Mouse (Mus musculus) limb, embryonic 14.5 days (tissue): ENCODE measurements around the gene Lgi1. TPM values are rescaled to one million over a fixed set of nuclear protein-coding genes. Genes with fewer than 3 reads are reported as not detected.

Experiments
- ATAC-seq: fragments of 200-750 bp; cut with Nextera tagmentation; 2 replicates; pipeline ENCODE4 v1.8.0; 2017; ENCODE audit warnings: low read depth, moderate number of reproducible peaks, moderate TSS enrichment; ENCODE audit not compliant: low FRiP score
- DNase-seq: peaks from one replicate; pipeline ENCODE4 v3.0.0-alpha.2; 2015; ENCODE audit warnings: low spot score
- H3K27ac ChIP-seq: fragments of 300-500 bp; sonication (generic); replicated peaks from 2 replicates; pipeline ENCODE4 v1.5.1; 2014; ENCODE audit warnings: low read depth, mild to moderate bottlenecking, low read length, moderate library complexity, mixed read lengths
- H3K27me3 ChIP-seq: fragments of 300-500 bp; sonication (generic); 2 replicates; pipeline ENCODE4 v1.6.1; 2014; ENCODE audit warnings: low read length, mixed read lengths; ENCODE audit not compliant: control insufficient read depth, insufficient read depth
- H3K36me3 ChIP-seq: fragments of 300-500 bp; sonication (generic); 2 replicates; pipeline ENCODE4 v1.6.1; 2014; ENCODE audit warnings: mild to moderate bottlenecking, low read length, moderate library complexity, mixed read lengths; ENCODE audit not compliant: control insufficient read depth, insufficient read depth
- H3K4me1 ChIP-seq: fragments of 300-500 bp; sonication (generic); 2 replicates; pipeline ENCODE4 v1.6.1; 2014; ENCODE audit warnings: antibody characterized with exemption, low read length, mixed read lengths; ENCODE audit not compliant: control insufficient read depth, insufficient read depth
- H3K4me2 ChIP-seq: fragments of 300-500 bp; sonication (generic); replicated peaks from 2 replicates; pipeline ENCODE4 v1.6.1; 2014; ENCODE audit warnings: low read depth, mild to moderate bottlenecking, low read length, moderate library complexity; ENCODE audit not compliant: severe bottlenecking
- H3K4me3 ChIP-seq: fragments of 300-500 bp; sonication (generic); replicated peaks from 2 replicates; pipeline ENCODE4 v1.5.1; 2014; ENCODE audit warnings: low read length
- H3K9ac ChIP-seq: fragments of 300-500 bp; sonication (generic); 2 replicates; pipeline ENCODE4 v1.6.1; 2014; ENCODE audit warnings: mild to moderate bottlenecking, low read depth, low read length, moderate library complexity; ENCODE audit not compliant: severe bottlenecking
- H3K9me3 ChIP-seq: fragments of 300-500 bp; sonication (generic); 2 replicates; pipeline ENCODE4 v1.6.1; 2016; ENCODE audit warnings: low read length; ENCODE audit not compliant: control insufficient read depth
- POLR2A ChIP-seq: fragments of 200-500 bp; IDR thresholded peaks from 2 replicates; pipeline ENCODE4 v1.8.0; 2012; ENCODE audit warnings: inconsistent platforms, mild to moderate bottlenecking, moderate library complexity, borderline replicate concordance; ENCODE audit not compliant: insufficient read depth, insufficient read length; ENCODE audit errors: extremely low read depth
- WGBS: fragments of 180-500 bp; shearing (Covaris S2); extraction: QIAGEN DNeasy Blood & Tissue Kit; methylation state at CpG from one replicate; pipeline ENCODE4 v1.1.7; 2014; 5-methylcytosine and 5-hydroxymethylcytosine counted together
- polyA plus RNA-seq, 2 experiments: library from polyadenylated mRNA; depleted of rRNA in 1 of 2; stranded (reverse) in 1 of 2; unstranded in 1 of 2; fragments of >200 nt; fragmentation: Nextera tagmentation in 1 of 2; extraction: Ambion mirVana in 1 of 2; gene quantifications; 2 replicates each; pipeline versions ENCODE4 v1.2.1 to v1.2.3; 2012 to 2014

Lgi1 gene
- polyA plus RNA-seq, 2 experiments, result 2.3 to 3.3 TPM

DNA sequence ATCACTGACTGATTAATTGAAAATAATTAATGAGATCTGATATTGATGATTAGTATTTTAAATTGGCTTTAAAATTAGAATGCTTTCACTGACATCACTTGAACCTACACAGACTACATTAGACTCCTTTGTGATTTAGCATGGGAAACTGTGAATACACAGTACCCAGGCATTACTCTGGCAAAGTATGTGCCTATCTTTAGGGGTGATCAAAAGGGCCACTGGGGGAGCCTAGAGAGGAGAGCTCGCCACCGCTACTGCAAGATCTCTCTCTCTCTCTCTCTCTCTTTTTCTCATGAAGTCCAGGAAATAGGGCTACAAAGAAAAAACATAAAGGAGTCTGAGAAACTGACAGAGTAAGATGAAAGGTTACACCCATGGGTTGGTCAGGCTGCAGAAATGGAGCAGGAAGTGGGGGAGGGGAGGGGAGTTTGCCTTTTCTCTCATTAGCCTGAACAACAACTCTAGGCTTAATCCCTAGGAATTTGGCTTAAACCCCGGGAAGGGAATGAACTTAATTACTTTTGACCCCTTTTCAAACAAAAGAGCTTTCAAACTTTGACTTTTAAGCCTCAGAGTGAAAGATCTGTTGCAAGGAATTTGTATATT lies 33.8 kb downstream of the Lgi1 start:
- DNase-seq, result no peak
- H3K4me2 ChIP-seq, result no peak overlapping the region
- H3K9me3 ChIP-seq, result no peaks in the 10 kb centered on the region
- no peaks in the 10 kb centered on the region for H3K36me3 ChIP-seq
- no peaks in the 10 kb centered on the region for H3K27me3 ChIP-seq
- no peak for TF ChIP-seq POLR2A
- no peak overlapping the region for H3K4me3 ChIP-seq
- ATAC-seq, result no peak
- H3K9ac ChIP-seq, result no peak overlapping the region
- H3K27ac ChIP-seq, result no peak overlapping the region
- peaks cover 3% of the 10 kb centered on the region; the same call in 1 of the 2 replicates for H3K4me1 ChIP-seq
- 14% methylated on average over 3 of the region's 3 CpGs for WGBS

DNA sequence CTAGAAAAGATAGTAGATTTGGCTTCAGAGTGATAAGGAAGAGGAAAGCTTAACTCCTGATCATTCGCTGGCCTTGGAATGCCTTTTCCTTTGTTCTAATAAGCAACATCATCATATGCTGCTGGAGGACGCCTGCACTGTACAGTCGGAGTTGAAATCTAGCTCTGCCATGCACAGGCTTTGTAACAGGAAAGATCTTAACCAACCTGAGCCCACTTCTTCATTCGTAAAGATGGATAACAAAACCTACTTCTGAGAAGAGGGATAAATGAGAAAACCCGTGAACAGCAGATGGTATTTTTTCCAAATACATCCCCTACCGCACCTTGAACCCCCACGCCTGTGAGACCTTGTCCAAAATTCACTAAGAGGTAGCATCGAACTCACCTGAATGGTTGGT lies 43.8 kb downstream of the Lgi1 start:
- Histone ChIP-seq H3K4me2 (no peak overlapping the region), H3K4me3 (no peak overlapping the region), H3K4me1 (no peaks in the 10 kb centered on the region), H3K9me3 (no peaks in the 10 kb centered on the region), H3K27me3 (no peaks in the 10 kb centered on the region), H3K27ac (no peak overlapping the region), H3K36me3 (no peaks in the 10 kb centered on the region), H3K9ac (no peak overlapping the region)
- 91% methylated on average over 8 of the region's 8 CpGs for WGBS
- DNase-seq (no peak), ATAC-seq (no peak)
- TF ChIP-seq POLR2A, result no peak

DNA sequence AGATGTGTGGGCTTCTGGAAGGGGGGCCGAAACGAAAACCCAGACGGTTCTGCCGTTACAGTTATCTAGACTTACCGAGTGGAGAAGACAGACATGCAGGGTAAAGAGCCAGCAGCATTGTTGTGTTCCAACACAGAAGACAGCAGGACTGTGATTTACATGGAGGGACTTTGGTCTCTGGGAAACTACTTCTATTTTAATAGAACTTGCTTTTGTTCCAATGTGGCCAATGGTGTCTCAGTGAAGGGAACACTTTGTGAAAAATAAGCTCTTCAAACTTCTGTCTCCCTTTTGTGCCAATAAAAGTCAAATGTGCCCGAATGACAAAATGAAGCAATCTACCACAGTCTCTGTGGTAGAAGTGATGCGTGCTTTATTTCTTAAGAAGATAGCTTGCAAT lies 50.8 kb downstream of the Lgi1 start:
- H3K27ac ChIP-seq, result no peak overlapping the region
- DNase-seq (no peak), ATAC-seq (no peak)
- H3K9ac ChIP-seq, result no peak overlapping the region
- no peak for TF ChIP-seq POLR2A
- H3K4me2 ChIP-seq, result no peak overlapping the region
- WGBS, result 82% methylated on average over 7 of the region's 7 CpGs
- no peak overlapping the region for H3K4me3 ChIP-seq
- no peaks in the 10 kb centered on the region for H3K9me3 ChIP-seq
- H3K36me3 ChIP-seq, result no peaks in the 10 kb centered on the region
- no peaks in the 10 kb centered on the region for H3K4me1 ChIP-seq
- H3K27me3 ChIP-seq, result no peaks in the 10 kb centered on the region

DNA sequence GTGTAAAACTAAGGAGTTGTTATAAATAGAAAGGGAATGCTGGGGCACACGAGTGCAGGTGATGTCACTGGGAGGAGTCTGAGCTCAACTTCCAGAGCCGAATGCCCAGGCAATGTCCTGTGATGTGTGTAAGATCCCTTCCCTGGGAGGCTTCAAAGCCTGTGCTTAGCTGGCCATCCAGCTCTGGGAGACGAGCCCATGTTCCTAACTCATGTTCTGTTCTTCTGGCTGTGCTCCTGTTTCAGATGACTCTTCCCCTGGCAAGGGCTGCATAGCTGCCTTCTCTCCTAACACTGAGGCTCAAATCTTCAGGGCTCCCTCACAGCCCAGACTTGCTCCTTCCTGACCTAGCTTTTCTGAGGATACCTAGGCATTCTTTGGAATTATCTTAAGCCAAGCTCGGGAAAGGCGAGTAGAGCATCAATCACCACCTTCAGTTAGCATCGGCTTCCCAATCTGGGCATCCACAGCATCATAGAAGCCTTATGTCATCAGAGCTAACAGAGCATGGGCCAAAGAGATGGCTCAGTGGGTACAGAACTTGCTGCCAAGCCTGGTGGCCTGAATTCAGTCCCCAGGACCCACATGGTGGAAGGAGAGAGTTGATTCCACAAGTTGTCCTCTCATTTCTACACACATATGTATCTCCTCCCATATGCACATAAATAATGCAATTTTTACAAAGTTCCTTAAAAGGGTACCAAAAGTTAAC lies 52.4 kb downstream of the Lgi1 start:
- H3K27me3 ChIP-seq, result no peaks in the 10 kb centered on the region
- 84% methylated on average over 6 of the region's 6 CpGs for WGBS
- no peak overlapping the region for H3K4me3 ChIP-seq
- H3K36me3 ChIP-seq, result no peaks in the 10 kb centered on the region
- H3K4me2 ChIP-seq, result no peak overlapping the region
- no peak overlapping the region for H3K9ac ChIP-seq
- H3K4me1 ChIP-seq, result no peaks in the 10 kb centered on the region
- TF ChIP-seq POLR2A, result no peak
- no peaks in the 10 kb centered on the region for H3K9me3 ChIP-seq
- ATAC-seq, result no peak
- DNase-seq, result no peak
- H3K27ac ChIP-seq, result no peak overlapping the region

DNA sequence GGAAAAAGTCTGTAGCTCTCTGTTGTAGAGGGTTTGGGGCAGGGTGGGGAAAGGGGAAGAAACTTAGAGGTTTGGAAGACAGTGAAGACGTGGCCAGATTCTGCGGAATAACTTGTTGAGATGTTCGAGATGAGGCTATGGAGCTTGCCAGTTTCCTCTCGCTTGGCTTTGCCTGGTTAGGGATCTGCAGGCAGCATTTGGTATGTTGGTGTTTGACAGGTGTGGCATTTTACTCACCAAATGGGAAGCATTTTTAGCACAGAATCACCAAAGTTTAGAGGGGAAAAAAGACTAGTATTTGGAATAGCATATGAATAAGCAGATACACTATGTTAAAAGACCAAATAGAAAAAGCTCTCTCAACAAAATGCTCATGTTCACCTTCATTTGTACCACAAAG lies 54.0 kb downstream of the Lgi1 start:
- Histone ChIP-seq H3K4me1 (no peaks in the 10 kb centered on the region), H3K27me3 (no peaks in the 10 kb centered on the region), H3K36me3 (no peaks in the 10 kb centered on the region), H3K27ac (no peak overlapping the region), H3K9me3 (no peaks in the 10 kb centered on the region), H3K4me2 (no peak overlapping the region), H3K9ac (no peak overlapping the region), H3K4me3 (no peak overlapping the region)
- no peak for DNase-seq
- no peak for ATAC-seq
- TF ChIP-seq POLR2A, result no peak
- 90% methylated on average over 4 of the region's 4 CpGs for WGBS
